Mouse (Mus musculus): ENCODE data around the gene Ddx54. TPM values are rescaled to one million over a fixed set of nuclear protein-coding genes. Genes with fewer than 3 reads are reported as not detected.

Gene Ddx54
- total RNA-seq (2014; rRNA removed; ENCODE audit: low replicate concordance) (23.0 and 24.1 TPM in 2 replicates), polyA plus RNA-seq (2015; fragmentation: Nextera tagmentation; extraction: Ambion mirVana) (17.1 and 18.2 TPM in 2 replicates)

GRCm38 (mm10) chr5:120612442-120612821 lies at the start of gene Ddx54, which contains the start of gene Rita1:
Gene Ddx54 (plus strand): TSS chr5:120612739.
Gene Rita1 (minus strand): TSS chr5:120612589.
- Histone ChIP-seq H3K9ac (replicated peaks; ENCODE audit: low read depth, low read length) (peak within 1 kb of the TSS; percentile 68), H3K9me3 (replicated peaks; ENCODE audit: control insufficient read depth, low read length) (no peaks in the 10 kb centered on the region), H3K36me3 (replicated peaks; ENCODE audit: control insufficient read depth, insufficient read depth, low read length) (0 out of 2 replicates have a peak, but pooled peaks cover 1% of the 10 kb centered on the region), H3K4me3 (ENCODE audit: low read depth, low read length) (peak within 1 kb of the TSS; percentile 82), H3K27me3 (ENCODE audit: control insufficient read depth, insufficient read depth, low read length) (no peaks in the 10 kb centered on the region), H3K27ac (ENCODE audit: low read depth) (peak within 1 kb of the TSS; percentile 88), H3K4me2 (ENCODE audit: low read depth, low read length) (peak within 1 kb of the TSS; percentile 97), H3K4me1 (ENCODE audit: control insufficient read depth, insufficient read depth) (peaks cover 16% of the 10 kb centered on the region)
- peak; percentile 83 for ATAC-seq (ENCODE audit: insufficient read depth, low read depth)
- WGBS, result 0% methylated on average over 22 of the region's 22 CpGs
- peak; percentile 93 for DNase-seq (ENCODE audit: low spot score)
- TF ChIP-seq CTCF (IDR thresholded peaks at IDR 0.05; ENCODE audit: low read depth) (no peak), EP300 (IDR thresholded peaks at IDR 0.05; ENCODE audit: low read depth) (peak; percentile 75; the same call in 1 of the 2 replicates)

GRCm38 (mm10) chr5:120562956-120563913 lies 49.3 kb upstream of the Ddx54 start:
- TF ChIP-seq CTCF (IDR thresholded peaks at IDR 0.05; ENCODE audit: low read depth) (no peak), EP300 (IDR thresholded peaks at IDR 0.05; ENCODE audit: low read depth) (peak; percentile 46; the same call in 1 of the 2 replicates)
- H3K4me2 ChIP-seq (ENCODE audit: low read depth, low read length), result no peak overlapping the region
- WGBS, result 41% methylated on average over 28 of the region's 28 CpGs

GRCm38 (mm10) chr5:120563914-120564311 lies 48.6 kb upstream of the Ddx54 start:
- WGBS, result 42% methylated on average over 4 of the region's 4 CpGs
- Histone ChIP-seq H3K4me2 (ENCODE audit: low read depth, low read length) (no peak overlapping the region), H3K9ac (replicated peaks; ENCODE audit: low read depth, low read length) (no peak overlapping the region), H3K9me3 (replicated peaks; ENCODE audit: control insufficient read depth, low read length) (no peaks in the 10 kb centered on the region), H3K4me1 (ENCODE audit: control insufficient read depth, insufficient read depth) (peaks cover 43% of the 10 kb centered on the region), H3K36me3 (replicated peaks; ENCODE audit: control insufficient read depth, insufficient read depth, low read length) (no peaks in the 10 kb centered on the region), H3K27me3 (ENCODE audit: control insufficient read depth, insufficient read depth, low read length) (no peaks in the 10 kb centered on the region), H3K27ac (ENCODE audit: low read depth) (peak overlapping the region; percentile 81), H3K4me3 (ENCODE audit: low read depth, low read length) (no peak overlapping the region)
- DNase-seq (ENCODE audit: low spot score) (no peak), ATAC-seq (ENCODE audit: insufficient read depth, low read depth) (no peak)
- TF ChIP-seq EP300 (IDR thresholded peaks at IDR 0.05; ENCODE audit: low read depth) (no peak; the same call in 1 of the 2 replicates), CTCF (IDR thresholded peaks at IDR 0.05; ENCODE audit: low read depth) (no peak)

More at GRCm38 (mm10) chr5:120562956-120563913, 49.3 kb upstream of the Ddx54 start:
- peak; percentile 71 for DNase-seq (ENCODE audit: low spot score)
- no peak overlapping the region for H3K9ac ChIP-seq (replicated peaks; ENCODE audit: low read depth, low read length)
- no peaks in the 10 kb centered on the region for H3K27me3 ChIP-seq (ENCODE audit: control insufficient read depth, insufficient read depth, low read length)
- peak overlapping the region; percentile 81 for H3K27ac ChIP-seq (ENCODE audit: low read depth)
- H3K4me1 ChIP-seq (ENCODE audit: control insufficient read depth, insufficient read depth), result peaks cover 40% of the 10 kb centered on the region
- no peak overlapping the region for H3K4me3 ChIP-seq (ENCODE audit: low read depth, low read length)
- ATAC-seq (ENCODE audit: insufficient read depth, low read depth), result peak; percentile 67
- H3K9me3 ChIP-seq (replicated peaks; ENCODE audit: control insufficient read depth, low read length), result no peaks in the 10 kb centered on the region
- no peaks in the 10 kb centered on the region for H3K36me3 ChIP-seq (replicated peaks; ENCODE audit: control insufficient read depth, insufficient read depth, low read length)

- Histone ChIP-seq H3K9ac (replicated peaks; ENCODE audit: low read depth, low read length) (no peak overlapping the region), H3K4me1 (ENCODE audit: control insufficient read depth, insufficient read depth) (peaks cover 46% of the 10 kb centered on the region), H3K27ac (ENCODE audit: low read depth) (no peak overlapping the region), H3K9me3 (replicated peaks; ENCODE audit: control insufficient read depth, low read length) (no peaks in the 10 kb centered on the region), H3K4me2 (ENCODE audit: low read depth, low read length) (no peak overlapping the region), H3K36me3 (replicated peaks; ENCODE audit: control insufficient read depth, insufficient read depth, low read length) (no peaks in the 10 kb centered on the region), H3K27me3 (ENCODE audit: control insufficient read depth, insufficient read depth, low read length) (no peaks in the 10 kb centered on the region), H3K4me3 (ENCODE audit: low read depth, low read length) (no peak overlapping the region)
- WGBS, result 59% methylated on average over 15 of the region's 15 CpGs
- ATAC-seq (ENCODE audit: insufficient read depth, low read depth) (no peak), DNase-seq (ENCODE audit: low spot score) (no peak)
- TF ChIP-seq CTCF (IDR thresholded peaks at IDR 0.05; ENCODE audit: low read depth) (no peak), EP300 (IDR thresholded peaks at IDR 0.05; ENCODE audit: low read depth) (no peak)
These were observed 47.2 kb upstream of the Ddx54 start for GRCm38 (mm10) chr5:120565171-120565905.

- peaks cover 50% of the 10 kb centered on the region for H3K4me1 ChIP-seq (ENCODE audit: control insufficient read depth, insufficient read depth)
- 0 out of 2 replicates have a peak, but pooled peaks have one; percentile 9 for ATAC-seq (ENCODE audit: insufficient read depth, low read depth)
- no peaks in the 10 kb centered on the region for H3K9me3 ChIP-seq (replicated peaks; ENCODE audit: control insufficient read depth, low read length)
- H3K36me3 ChIP-seq (replicated peaks; ENCODE audit: control insufficient read depth, insufficient read depth, low read length), result no peaks in the 10 kb centered on the region
- TF ChIP-seq CTCF (IDR thresholded peaks at IDR 0.05; ENCODE audit: low read depth) (no peak), EP300 (IDR thresholded peaks at IDR 0.05; ENCODE audit: low read depth) (no peak)
- H3K9ac ChIP-seq (replicated peaks; ENCODE audit: low read depth, low read length), result peak overlapping the region; percentile 26; the same call in 1 of the 2 replicates
- no peak overlapping the region for H3K4me2 ChIP-seq (ENCODE audit: low read depth, low read length)
- no peak for DNase-seq (ENCODE audit: low spot score)
- H3K27ac ChIP-seq (ENCODE audit: low read depth), result 0 out of 2 replicates have a peak overlapping the region, but pooled peaks have one; percentile 12
- no peak overlapping the region for H3K4me3 ChIP-seq (ENCODE audit: low read depth, low read length)
- H3K27me3 ChIP-seq (ENCODE audit: control insufficient read depth, insufficient read depth, low read length), result no peaks in the 10 kb centered on the region
- 33% methylated on average over 5 of the region's 5 CpGs for WGBS
These were observed 46.4 kb upstream of the Ddx54 start for GRCm38 (mm10) chr5:120566101-120566500.
